Mouse (Mus musculus) forebrain, embryonic 16.5 days (tissue): ENCODE data around the gene Trp53bp1. TPM values are rescaled to one million over a fixed set of nuclear protein-coding genes. Genes with fewer than 3 reads are reported as not detected.

ENCODE experiments used
- ATAC-seq: fragments of 200-750 bp; cut with Nextera tagmentation; 2 replicates; pipeline ENCODE4 v1.8.0; 2017; ENCODE audit warnings: mild to moderate bottlenecking, moderate library complexity
- H3K27ac ChIP-seq: fragments of 300-500 bp; sonication (generic); 2 replicates; pipeline ENCODE4 v1.5.1; 2014; ENCODE audit warnings: low read length, control low read depth
- H3K27me3 ChIP-seq: fragments of 300-500 bp; sonication (generic); replicated peaks from 2 replicates; pipeline ENCODE4 v1.6.1; 2014; ENCODE audit warnings: low read length; ENCODE audit not compliant: control insufficient read depth, insufficient read depth
- H3K36me3 ChIP-seq: fragments of 300-500 bp; sonication (generic); 2 replicates; pipeline ENCODE4 v1.6.1; 2014; ENCODE audit not compliant: control insufficient read depth, insufficient read depth
- H3K4me1 ChIP-seq: fragments of 300-500 bp; sonication (generic); replicated peaks from 2 replicates; pipeline ENCODE4 v1.6.1; 2014; ENCODE audit warnings: low read length; ENCODE audit not compliant: control insufficient read depth, insufficient read depth
- H3K4me2 ChIP-seq: fragments of 300-500 bp; sonication (generic); 2 replicates; pipeline ENCODE4 v1.6.1; 2014; ENCODE audit warnings: mild to moderate bottlenecking, low read length, control low read depth
- H3K4me3 ChIP-seq: fragments of 300-500 bp; sonication (generic); replicated peaks from 2 replicates; pipeline ENCODE4 v1.5.1; 2014; ENCODE audit warnings: mild to moderate bottlenecking, low read length, control low read depth
- H3K9ac ChIP-seq: fragments of 300-500 bp; sonication (generic); replicated peaks from 2 replicates; pipeline ENCODE4 v1.6.1; 2014; ENCODE audit warnings: low read depth, low read length, control low read depth
- H3K9me3 ChIP-seq: fragments of 300-500 bp; sonication (generic); 2 replicates; pipeline ENCODE4 v1.6.1; 2016; ENCODE audit warnings: low read length; ENCODE audit not compliant: control insufficient read depth
- WGBS: fragments of 180-500 bp; shearing (Covaris S2); extraction: QIAGEN DNeasy Blood & Tissue Kit; methylation state at CpG from one replicate; pipeline ENCODE4 v1.1.7; 2014; 5-methylcytosine and 5-hydroxymethylcytosine counted together
- polyA plus RNA-seq: library from polyadenylated mRNA; unstranded; fragments of >200 nt; fragmentation: Nextera tagmentation; extraction: Ambion mirVana; gene quantifications from 2 replicates; pipeline ENCODE4 v1.2.1, GENCODE M21; 2015

The Trp53bp1 gene
- polyA plus RNA-seq, 1 experiment from 2014 or later = 209 TPM

DNA sequence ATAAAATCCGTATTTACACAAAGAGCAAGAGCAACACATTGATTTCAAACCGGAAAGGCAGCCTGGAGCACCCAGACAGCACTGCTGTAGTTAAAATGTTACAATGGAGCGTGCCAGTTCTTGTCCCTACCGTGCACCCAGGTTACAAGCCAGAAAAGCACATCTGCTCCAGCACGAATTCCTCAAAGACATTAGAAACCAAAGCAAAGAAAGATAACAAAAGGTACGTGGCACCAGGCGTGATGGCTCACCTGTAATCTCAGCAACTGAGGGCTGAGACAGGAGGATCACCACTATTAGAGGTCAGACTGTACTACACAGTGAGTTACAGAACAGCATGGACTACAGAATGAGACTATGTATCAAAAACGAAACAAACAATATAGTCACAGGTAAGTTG lies 2.8 kb downstream of the Trp53bp1 start:
- no peaks in the 10 kb centered on the region for H3K36me3 ChIP-seq
- no peak for ATAC-seq
- H3K4me2 ChIP-seq = no peak overlapping the region
- no peak overlapping the region for H3K27ac ChIP-seq
- no peaks in the 10 kb centered on the region for H3K27me3 ChIP-seq
- no peak overlapping the region for H3K4me3 ChIP-seq
- H3K4me1 ChIP-seq = peaks cover 32% of the 10 kb centered on the region
- no peaks in the 10 kb centered on the region for H3K9me3 ChIP-seq
- no peak overlapping the region for H3K9ac ChIP-seq
- WGBS = 79% methylated on average over 8 of the region's 8 CpGs

DNA sequence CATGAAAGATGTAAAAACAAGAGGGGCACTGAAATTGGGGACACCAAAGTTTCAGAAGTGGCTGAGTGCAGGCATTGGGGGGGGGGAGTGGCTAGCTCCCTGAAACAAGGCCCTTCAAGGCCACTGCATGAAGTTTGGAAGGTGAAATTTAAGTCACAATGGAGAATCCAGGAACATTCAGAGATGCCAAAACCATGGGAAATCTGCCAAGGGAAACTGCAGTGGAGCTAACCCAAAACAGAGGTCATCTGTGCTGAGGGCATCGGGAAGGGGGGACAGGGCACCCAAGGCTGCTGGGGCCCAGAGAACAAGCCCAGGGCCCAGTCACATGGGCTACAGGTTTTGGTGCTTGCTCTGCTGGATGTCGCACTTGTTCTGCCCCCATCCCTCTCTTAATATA lies 21.4 kb downstream of the Trp53bp1 start:
- Histone ChIP-seq H3K4me1 (no peaks in the 10 kb centered on the region), H3K9ac (no peak overlapping the region), H3K36me3 (peaks cover 60% of the 10 kb centered on the region), H3K4me3 (no peak overlapping the region), H3K27ac (no peak overlapping the region), H3K9me3 (no peaks in the 10 kb centered on the region), H3K4me2 (no peak overlapping the region), H3K27me3 (no peaks in the 10 kb centered on the region)
- no peak for ATAC-seq
- 92% methylated on average over 2 of the region's 2 CpGs for WGBS

DNA sequence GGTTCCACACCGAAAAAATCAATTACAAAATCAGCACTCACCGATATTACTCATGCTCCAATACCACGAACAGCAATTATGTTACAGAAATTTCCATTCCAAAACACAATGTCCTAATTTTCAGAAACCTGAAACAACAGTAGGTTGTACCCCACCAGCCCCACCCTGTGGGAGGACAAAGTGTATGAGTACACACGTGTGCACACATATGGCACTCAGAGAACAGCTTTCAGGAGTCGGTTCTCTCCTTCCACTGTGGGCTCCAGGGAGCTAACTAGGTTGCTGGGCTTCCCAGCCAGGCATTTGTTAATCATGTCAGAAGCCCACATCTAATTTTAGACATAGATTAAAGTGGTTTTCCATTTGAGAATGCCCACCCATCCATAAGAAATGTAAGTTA lies 27.1 kb downstream of the Trp53bp1 start:
- Histone ChIP-seq H3K9me3 (no peaks in the 10 kb centered on the region), H3K27ac (no peak overlapping the region), H3K36me3 (peaks cover 40% of the 10 kb centered on the region), H3K9ac (no peak overlapping the region), H3K4me1 (no peaks in the 10 kb centered on the region), H3K27me3 (no peaks in the 10 kb centered on the region), H3K4me3 (no peak overlapping the region), H3K4me2 (no peak overlapping the region)
- 90% methylated on average over 5 of the region's 5 CpGs for WGBS
- ATAC-seq = no peak

DNA sequence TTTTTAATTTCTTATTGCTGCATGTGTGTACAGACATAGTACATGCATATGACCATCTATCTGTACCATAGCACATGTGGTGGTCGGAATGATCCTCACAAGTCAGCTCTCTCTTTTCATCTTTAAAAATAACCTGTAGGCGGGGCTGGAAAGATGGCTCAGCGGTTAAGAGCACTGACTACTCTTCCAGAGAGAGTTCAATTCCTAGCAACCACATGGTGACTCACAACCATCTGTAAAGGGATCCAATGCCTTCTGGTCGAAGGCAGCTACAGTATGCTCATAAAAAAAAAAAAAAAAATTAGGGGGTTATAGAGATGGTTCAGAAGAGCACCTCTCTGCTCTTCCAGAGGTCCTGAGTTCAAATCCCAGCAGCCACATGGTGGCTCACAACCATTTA lies 31.8 kb downstream of the Trp53bp1 start:
- no peaks in the 10 kb centered on the region for H3K27me3 ChIP-seq
- H3K36me3 ChIP-seq = peaks cover 32% of the 10 kb centered on the region
- H3K4me3 ChIP-seq = no peak overlapping the region
- no peaks in the 10 kb centered on the region for H3K4me1 ChIP-seq
- no peak overlapping the region for H3K27ac ChIP-seq
- H3K4me2 ChIP-seq = no peak overlapping the region
- H3K9me3 ChIP-seq = no peaks in the 10 kb centered on the region
- H3K9ac ChIP-seq = no peak overlapping the region
- WGBS = 92% methylated on average over 4 of the region's 4 CpGs
- no peak for ATAC-seq

DNA sequence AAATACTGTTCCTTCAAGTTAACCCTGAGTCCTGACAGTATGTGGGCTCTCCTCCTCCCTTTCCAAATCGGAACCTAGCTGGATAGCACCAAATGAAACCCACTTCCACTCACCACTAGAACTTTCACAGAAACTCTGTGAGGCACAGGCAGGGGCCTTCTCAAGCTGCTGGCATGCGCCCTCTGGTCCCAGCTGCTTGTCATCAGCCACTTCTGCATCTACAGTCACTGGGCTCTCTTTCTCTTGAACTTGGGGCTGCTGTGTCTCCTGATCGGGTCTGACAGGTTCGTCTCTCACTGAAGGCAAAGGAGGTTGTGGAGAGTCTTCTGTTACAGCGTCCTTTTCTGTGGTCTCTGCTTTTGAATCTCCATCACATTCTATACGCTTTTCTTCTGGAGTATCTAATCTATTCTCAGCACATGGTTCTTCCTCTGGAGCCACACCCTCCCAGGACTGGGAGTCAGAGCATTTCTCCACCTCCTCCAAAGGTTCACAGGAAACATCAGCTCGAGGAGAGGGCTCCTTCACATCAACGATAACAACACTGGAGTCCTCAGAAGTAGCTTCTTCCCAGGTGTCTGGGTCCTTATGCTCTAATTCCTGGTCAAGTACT lies 35.6 kb downstream of the Trp53bp1 start:
- peaks cover 29% of the 10 kb centered on the region for H3K36me3 ChIP-seq
- H3K4me3 ChIP-seq = no peak overlapping the region
- no peaks in the 10 kb centered on the region for H3K9me3 ChIP-seq
- no peak overlapping the region for H3K27ac ChIP-seq
- H3K27me3 ChIP-seq = no peaks in the 10 kb centered on the region
- no peak for ATAC-seq
- 92% methylated on average over 8 of the region's 8 CpGs for WGBS
- H3K4me1 ChIP-seq = no peaks in the 10 kb centered on the region
- H3K9ac ChIP-seq = no peak overlapping the region
- H3K4me2 ChIP-seq = no peak overlapping the region

DNA sequence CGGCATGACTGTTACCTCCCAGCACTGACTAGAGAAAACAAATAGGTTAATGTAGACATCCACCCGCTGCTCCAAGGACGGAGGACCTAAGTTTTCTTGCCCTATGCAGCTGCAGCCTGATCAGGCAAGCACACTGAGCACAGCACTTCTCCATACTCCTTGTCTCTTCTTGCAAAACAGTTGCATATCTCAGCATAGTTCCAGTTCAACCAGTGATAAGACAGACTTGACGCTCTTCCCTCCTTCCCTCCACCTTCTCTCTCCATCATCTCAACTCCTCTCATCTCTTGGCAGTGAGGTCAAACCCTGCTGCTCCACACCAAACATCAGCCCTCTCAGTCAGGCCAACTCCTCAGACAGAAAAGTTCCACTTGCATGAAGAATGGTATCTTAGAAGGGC lies 43.1 kb downstream of the Trp53bp1 start:
- H3K9me3 ChIP-seq = no peaks in the 10 kb centered on the region
- H3K4me1 ChIP-seq = 0 out of 2 replicates have a peak, but pooled peaks cover 2% of the 10 kb centered on the region
- no peak overlapping the region for H3K9ac ChIP-seq
- peaks cover 32% of the 10 kb centered on the region for H3K36me3 ChIP-seq
- H3K4me2 ChIP-seq = no peak overlapping the region
- no peak overlapping the region for H3K4me3 ChIP-seq
- WGBS = 90% methylated on average over 4 of the region's 4 CpGs
- H3K27me3 ChIP-seq = no peaks in the 10 kb centered on the region
- H3K27ac ChIP-seq = no peak overlapping the region
- ATAC-seq = no peak

DNA sequence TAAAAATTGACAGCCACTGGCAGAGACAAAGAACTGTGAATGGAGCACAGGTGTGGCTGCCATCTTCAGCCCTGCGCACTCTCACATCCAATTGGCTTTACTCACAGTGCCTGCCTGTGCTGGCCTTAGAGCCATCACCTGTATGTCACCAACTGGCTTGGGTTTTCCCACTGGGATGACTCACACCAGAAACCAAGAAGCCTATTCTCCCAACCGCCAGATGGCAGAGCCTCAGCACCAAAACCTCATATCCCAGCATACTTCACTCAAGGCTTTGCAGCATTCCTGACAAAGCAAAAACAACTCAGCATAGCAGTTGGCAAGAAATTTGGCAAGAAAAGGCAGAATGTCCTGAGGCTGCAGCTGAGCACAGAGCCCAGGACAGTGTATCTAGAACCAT lies 48.2 kb downstream of the Trp53bp1 start:
- Histone ChIP-seq H3K4me1 (0 out of 2 replicates have a peak, but pooled peaks cover 2% of the 10 kb centered on the region), H3K36me3 (peaks cover 49% of the 10 kb centered on the region), H3K27ac (no peak overlapping the region), H3K27me3 (no peaks in the 10 kb centered on the region), H3K9me3 (no peaks in the 10 kb centered on the region), H3K4me2 (no peak overlapping the region), H3K4me3 (no peak overlapping the region), H3K9ac (no peak overlapping the region)
- 58% methylated on average over 2 of the region's 2 CpGs for WGBS
- ATAC-seq = peak; percentile 54; the same call in 1 of the 2 replicates

DNA sequence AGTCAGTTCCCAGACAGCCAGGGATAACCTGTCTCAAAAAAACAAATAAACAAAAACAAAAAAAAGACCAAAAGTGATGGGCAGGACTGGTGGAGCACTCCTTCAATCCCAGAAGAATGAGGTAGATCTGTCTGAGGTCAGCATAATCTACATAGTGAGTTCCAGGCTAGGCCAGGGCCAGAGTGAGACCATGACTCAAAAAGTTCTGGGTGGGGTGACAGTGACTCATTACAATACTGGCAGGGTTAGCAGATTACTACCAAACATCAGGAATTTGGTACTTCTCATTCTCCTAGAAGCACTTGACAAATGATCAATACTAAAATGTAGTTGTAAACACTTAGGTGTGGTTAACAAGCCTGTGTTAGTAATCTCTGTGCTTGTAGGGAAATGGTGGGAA lies 51.2 kb downstream of the Trp53bp1 start:
- Histone ChIP-seq H3K27ac (no peak overlapping the region), H3K27me3 (no peaks in the 10 kb centered on the region), H3K9me3 (no peaks in the 10 kb centered on the region), H3K36me3 (peaks cover 40% of the 10 kb centered on the region), H3K4me2 (no peak overlapping the region), H3K9ac (no peak overlapping the region), H3K4me1 (0 out of 2 replicates have a peak, but pooled peaks cover 2% of the 10 kb centered on the region), H3K4me3 (no peak overlapping the region)
- no peak for ATAC-seq

DNA sequence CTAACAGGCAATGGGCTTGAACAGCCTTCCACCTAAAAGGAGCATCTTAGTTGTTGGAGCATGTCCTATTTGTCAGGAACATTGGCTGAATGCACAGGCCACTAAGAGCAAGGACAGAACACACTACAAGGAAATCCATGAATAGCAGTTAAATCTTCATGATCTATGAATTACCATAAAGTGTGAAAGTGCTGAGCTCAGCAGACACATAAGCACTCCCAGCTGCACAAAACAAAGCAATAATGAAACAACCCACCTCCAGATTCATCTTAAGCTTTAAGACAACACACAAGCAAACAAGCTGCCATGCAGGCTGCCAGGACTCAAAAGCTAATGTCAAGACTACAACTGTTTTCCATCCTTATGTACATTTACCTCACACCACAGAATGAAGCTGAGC lies 52.0 kb downstream of the Trp53bp1 start:
- Histone ChIP-seq H3K9ac (no peak overlapping the region), H3K4me2 (no peak overlapping the region), H3K36me3 (peaks cover 48% of the 10 kb centered on the region), H3K4me1 (0 out of 2 replicates have a peak, but pooled peaks cover 2% of the 10 kb centered on the region), H3K9me3 (no peaks in the 10 kb centered on the region), H3K27me3 (no peaks in the 10 kb centered on the region), H3K4me3 (no peak overlapping the region), H3K27ac (no peak overlapping the region)
- ATAC-seq = no peak

DNA sequence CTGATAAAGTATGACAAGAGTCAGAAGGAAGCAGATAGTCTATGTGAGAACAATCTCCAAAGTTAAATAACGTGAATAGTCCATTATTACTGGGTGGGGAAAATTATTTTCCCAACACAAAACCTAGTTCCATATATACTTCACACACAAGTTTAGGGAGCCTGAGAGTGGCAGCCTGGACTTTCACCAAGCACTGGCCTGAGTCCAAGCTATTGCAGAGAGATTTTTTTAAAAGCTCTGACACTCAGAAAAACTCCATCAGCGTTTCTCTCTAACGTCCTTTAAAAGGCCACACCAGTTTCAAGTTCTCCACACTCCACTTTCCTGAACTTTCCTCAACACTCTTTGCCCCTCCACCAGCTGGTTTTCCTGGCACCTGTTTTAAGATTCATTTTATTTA lies 56.7 kb downstream of the Trp53bp1 start:
- Histone ChIP-seq H3K4me3 (no peak overlapping the region), H3K4me2 (no peak overlapping the region), H3K27me3 (no peaks in the 10 kb centered on the region), H3K4me1 (no peaks in the 10 kb centered on the region), H3K9ac (no peak overlapping the region), H3K36me3 (peaks cover 37% of the 10 kb centered on the region), H3K27ac (no peak overlapping the region), H3K9me3 (no peaks in the 10 kb centered on the region)
- ATAC-seq = no peak
- 80% methylated on average over 3 of the region's 3 CpGs for WGBS
